Mouse (Mus musculus) MEL (cell line): ENCODE results near the gene Tprn. TPM values are rescaled to one million over a fixed set of nuclear protein-coding genes. Genes with fewer than 3 reads are reported as not detected.

Experiments
- DNase-seq: peaks from one replicate; pipeline ENCODE4 v3.0.0; 2011; ENCODE audit warnings: low read depth, low spot score
- H3K27ac ChIP-seq: 2 replicates; pipeline ENCODE4 v1.5.1; 2012; ENCODE audit warnings: low read depth, mild to moderate bottlenecking, control low read depth, low read length, moderate library complexity; ENCODE audit not compliant: control insufficient read depth
- H3K27me3 ChIP-seq, 2 experiments: fragments of 150-350 bp in 1 of 2; sonication (generic) in 1 of 2; 2 replicates each; pipeline ENCODE4 v1.6.1; 2012; ENCODE audit warnings: low read length in 2 of 2, mild to moderate bottlenecking in 2 of 2, improper control_type of control experiment in 1 of 2, moderate library complexity in 1 of 2; ENCODE audit not compliant: insufficient read depth in 2 of 2, control insufficient read depth in 1 of 2
- H3K36me3 ChIP-seq, 2 experiments: 2 replicates each; pipeline ENCODE4 v1.6.1; 2012 to 2014; ENCODE audit warnings: low read length in 2 of 2, improper control_type of control experiment in 1 of 2, inconsistent platforms in 1 of 2, mild to moderate bottlenecking in 1 of 2; ENCODE audit not compliant: insufficient read depth in 2 of 2, control insufficient read depth in 1 of 2
- H3K4me1 ChIP-seq, 2 experiments: fragments of 150-350 bp in 1 of 2; sonication (generic) in 1 of 2; 2 replicates each; pipeline ENCODE4 v1.6.1; 2012; ENCODE audit warnings: low read length in 2 of 2, improper control_type of control experiment in 1 of 2, mild to moderate bottlenecking in 1 of 2; ENCODE audit not compliant: insufficient read depth in 2 of 2, control insufficient read depth in 1 of 2
- H3K4me3 ChIP-seq, 2 experiments: fragments of 150-350 bp in 1 of 2; sonication (generic) in 1 of 2; 2 replicates each; pipeline ENCODE4 v1.5.1; 2012; ENCODE audit warnings: low read depth in 2 of 2, low read length in 2 of 2, mild to moderate bottlenecking in 2 of 2, moderate library complexity in 2 of 2, control low read depth in 1 of 2, improper control_type of control experiment in 1 of 2; ENCODE audit not compliant: control insufficient read depth in 1 of 2, insufficient read depth in 1 of 2
- H3K79me2 ChIP-seq: 2 replicates; pipeline ENCODE4 v1.6.1; 2012; ENCODE audit warnings: mild to moderate bottlenecking, low read length, moderate library complexity; ENCODE audit not compliant: control insufficient read depth, poor library complexity, insufficient read depth
- H3K9ac ChIP-seq: 2 replicates; pipeline ENCODE4 v1.6.1; 2012; ENCODE audit warnings: low read depth, mild to moderate bottlenecking, control low read depth, low read length, moderate library complexity; ENCODE audit not compliant: control insufficient read depth, poor library complexity, severe bottlenecking
- H3K9me3 ChIP-seq: fragments of 150-350 bp; sonication (generic); replicated peaks from 2 replicates; pipeline ENCODE4 v1.6.1; 2012; ENCODE audit warnings: mild to moderate bottlenecking, low read length, improper control_type of control experiment, moderate library complexity; ENCODE audit not compliant: insufficient read depth
- CHD1 ChIP-seq: IDR thresholded peaks from 2 replicates; pipeline ENCODE4 v1.6.1; 2012; ENCODE audit warnings: low read depth, mild to moderate bottlenecking, inconsistent platforms, low read length, improper control_type of control experiment
- CTCF ChIP-seq, 3 experiments: IDR thresholded peaks in 2 of 3; conservative IDR thresholded peaks in 1 of 3; 2 replicates each; pipeline ENCODE4 v1.5.1; 2011 to 2012; ENCODE audit warnings: low read length in 3 of 3, low read depth in 2 of 3, mild to moderate bottlenecking in 2 of 3, improper control_type of control experiment in 1 of 3, inconsistent platforms in 1 of 3, mixed read lengths in 1 of 3, moderate library complexity in 1 of 3; ENCODE audit not compliant: control insufficient read depth in 1 of 3, insufficient read depth in 1 of 3, poor library complexity in 1 of 3, severe bottlenecking in 1 of 3
- E2F4 ChIP-seq: IDR thresholded peaks from 2 replicates; pipeline ENCODE4 v1.6.1; 2011; ENCODE audit warnings: low read depth, low read length, improper control_type of control experiment, borderline replicate concordance
- ELF1 ChIP-seq: IDR thresholded peaks from 2 replicates; pipeline ENCODE4 v1.6.1; 2014; ENCODE audit warnings: low read depth, mild to moderate bottlenecking, inconsistent platforms, low read length, improper control_type of control experiment, moderate library complexity
- EP300 ChIP-seq, 2 experiments: IDR thresholded peaks; 2 replicates each; pipeline ENCODE4 v1.6.1; 2011; ENCODE audit warnings: improper control_type of control experiment in 2 of 2, low read length in 2 of 2, low read depth in 1 of 2, mild to moderate bottlenecking in 1 of 2
- ETS1 ChIP-seq: IDR thresholded peaks from 2 replicates; pipeline ENCODE4 v1.6.1; 2012; ENCODE audit warnings: low read depth, mild to moderate bottlenecking, inconsistent platforms, low read length, improper control_type of control experiment, moderate library complexity
- GATA1 ChIP-seq: IDR thresholded peaks from 2 replicates; pipeline ENCODE4 v1.6.1; 2011; ENCODE audit warnings: low read depth, low read length, improper control_type of control experiment
- KAT2A ChIP-seq: conservative IDR thresholded peaks from 2 replicates; pipeline ENCODE4 v1.6.1; 2012; ENCODE audit warnings: low read depth, low read length, improper control_type of control experiment, inconsistent platforms
- MAFK ChIP-seq: IDR thresholded peaks from 2 replicates; pipeline ENCODE4 v1.6.1; 2011; ENCODE audit warnings: low read depth, mild to moderate bottlenecking, low read length, improper control_type of control experiment, borderline replicate concordance
- MAX ChIP-seq: IDR thresholded peaks from 2 replicates; pipeline ENCODE4 v1.6.1; 2011; ENCODE audit warnings: low read length, improper control_type of control experiment
- MEF2A ChIP-seq: IDR thresholded peaks from 2 replicates; pipeline ENCODE4 v1.6.1; 2014; ENCODE audit warnings: low read depth, mild to moderate bottlenecking, inconsistent platforms, low read length, improper control_type of control experiment; ENCODE audit not compliant: poor library complexity, insufficient replicate concordance, severe bottlenecking; ENCODE audit errors: extremely low read depth
- MXI1 ChIP-seq: IDR thresholded peaks from 2 replicates; pipeline ENCODE4 v1.6.1; 2011; ENCODE audit warnings: mild to moderate bottlenecking, low read depth, low read length, improper control_type of control experiment
- MYB ChIP-seq: IDR thresholded peaks from 2 replicates; pipeline ENCODE4 v1.6.1; 2011; ENCODE audit warnings: mild to moderate bottlenecking, low read depth, low read length, improper control_type of control experiment
- MYC ChIP-seq: IDR thresholded peaks from 2 replicates; pipeline ENCODE4 v1.6.1; 2011; ENCODE audit warnings: low read depth, mild to moderate bottlenecking, low read length, improper control_type of control experiment, moderate library complexity
- NELFE ChIP-seq: IDR thresholded peaks from 2 replicates; pipeline ENCODE4 v1.6.1; 2011; ENCODE audit warnings: low read depth, low read length, improper control_type of control experiment
- POLR2A ChIP-seq, 2 experiments: IDR thresholded peaks; 2 replicates each; pipeline ENCODE4 v1.6.1; 2011 to 2012; ENCODE audit warnings: low read length in 2 of 2, mild to moderate bottlenecking in 2 of 2, control low read depth in 1 of 2, improper control_type of control experiment in 1 of 2, low read depth in 1 of 2, moderate library complexity in 1 of 2; ENCODE audit not compliant: control insufficient read depth in 1 of 2, insufficient read depth in 1 of 2, poor library complexity in 1 of 2
- POLR2AphosphoS2 ChIP-seq: IDR thresholded peaks from 2 replicates; pipeline ENCODE4 v1.6.1; 2011; ENCODE audit warnings: low read length, improper control_type of control experiment
- RAD21 ChIP-seq: IDR thresholded peaks from 2 replicates; pipeline ENCODE4 v1.6.1; 2011; ENCODE audit warnings: mild to moderate bottlenecking, low read depth, low read length, improper control_type of control experiment
- RCOR1 ChIP-seq: IDR thresholded peaks from 2 replicates; pipeline ENCODE4 v1.6.1; 2012; ENCODE audit warnings: low read depth, mild to moderate bottlenecking, inconsistent platforms, low read length, improper control_type of control experiment
- SIN3A ChIP-seq: IDR thresholded peaks from 2 replicates; pipeline ENCODE4 v1.6.1; 2012; ENCODE audit warnings: low read length, improper control_type of control experiment, inconsistent platforms
- TAL1 ChIP-seq: IDR thresholded peaks from 2 replicates; pipeline ENCODE4 v1.6.1; 2012; ENCODE audit warnings: mild to moderate bottlenecking, inconsistent platforms, low read length, moderate library complexity, mixed read lengths
- TBP ChIP-seq: IDR thresholded peaks from 2 replicates; pipeline ENCODE4 v1.8.0; 2011; ENCODE audit warnings: low read depth, low read length, improper control_type of control experiment
- TCF12 ChIP-seq: IDR thresholded peaks from 2 replicates; pipeline ENCODE4 v1.6.1; 2014; ENCODE audit warnings: low read depth, mild to moderate bottlenecking, inconsistent platforms, low read length, improper control_type of control experiment, moderate library complexity
- USF1 ChIP-seq: IDR thresholded peaks from 2 replicates; pipeline ENCODE4 v1.6.1; 2014; ENCODE audit warnings: low read depth, mild to moderate bottlenecking, inconsistent platforms, low read length, improper control_type of control experiment, moderate library complexity
- USF2 ChIP-seq, 2 experiments: IDR thresholded peaks; 2 replicates each; pipeline ENCODE4 v1.6.1; 2011 to 2012; ENCODE audit warnings: improper control_type of control experiment in 2 of 2, low read length in 2 of 2, borderline replicate concordance in 1 of 2, inconsistent platforms in 1 of 2, low read depth in 1 of 2, mild to moderate bottlenecking in 1 of 2; ENCODE audit not compliant: insufficient read depth in 1 of 2
- ZC3H11A ChIP-seq: IDR thresholded peaks from 2 replicates; pipeline ENCODE4 v1.6.1; 2012; ENCODE audit warnings: low read depth, mild to moderate bottlenecking, inconsistent platforms, low read length, improper control_type of control experiment
- ZKSCAN1 ChIP-seq: IDR thresholded peaks from 2 replicates; pipeline ENCODE4 v1.6.1; 2012; ENCODE audit warnings: low read depth, mild to moderate bottlenecking, inconsistent platforms, low read length, improper control_type of control experiment, moderate library complexity
- ZNF384 ChIP-seq: IDR thresholded peaks from 2 replicates; pipeline ENCODE4 v1.6.1; 2012; ENCODE audit warnings: low read depth, mild to moderate bottlenecking, inconsistent platforms, low read length, improper control_type of control experiment
- polyA plus RNA-seq, 2 experiments: library from polyadenylated mRNA; stranded (reverse) in 1 of 2; unstranded in 1 of 2; fragments of >175 nt in 1 of 2; fragments of >200 nt in 1 of 2; gene quantifications; 2 replicates each; pipeline versions ENCODE4 v1.2.1 to v1.2.4; 2012; ENCODE audit warnings: low replicate concordance in 2 of 2, low read depth in 1 of 2; ENCODE audit not compliant: insufficient read length in 2 of 2, insufficient read depth in 1 of 2, missing spikeins in 1 of 2
- total RNA-seq: library from RNA; depleted of rRNA; stranded (reverse); fragments of 300-350 nt; gene quantifications from 2 replicates; pipeline ENCODE4 v1.2.3, GENCODE M21; 2012

Gene Tprn
- total and polyA plus RNA-seq, 3 experiments, result 32.9 to 50.8 TPM; not detected in 1

- TF ChIP-seq EP300 (IDR thresholded peaks at IDR 0.05; ENCODE audit: low read depth in 1 of 2, low read length in 2 of 2) (no peak), ETS1 (no peak)
Observed at GRCm38 (mm10) chr2:25241438-25241775, 21.0 kb upstream of the Tprn start (continued).

- H3K36me3 ChIP-seq, result no peaks in the 10 kb centered on the region
- no peaks in the 10 kb centered on the region; the same call in 1 of the 2 replicates for H3K79me2 ChIP-seq
- peak within 1 kb of the TSS; percentile 79 for H3K9ac ChIP-seq
- H3K4me1 ChIP-seq, result peaks cover 0 to 12% of the 10 kb centered on the region in 2 experiments; a peak in 3 of 4 replicates
- no peak for DNase-seq
- H3K27ac ChIP-seq, result peak within 1 kb of the TSS; percentile 56
- peak within 1 kb of the TSS; percentile 57 to 69 for H3K4me3 ChIP-seq
- H3K27me3 ChIP-seq, result no peaks in the 10 kb centered on the region
- TF ChIP-seq MXI1 (no peak), ZNF384 (no peak), USF1 (no peak), TCF12 (no peak), TBP (no peak), CTCF (IDR thresholded peaks at IDR 0.05 in 2 of 3, conservative IDR thresholded peaks at IDR 0.05 in 1 of 3; ENCODE audit: control insufficient read depth in 1 of 3, insufficient read depth in 1 of 3, low read depth in 2 of 3, low read length in 3 of 3, poor library complexity in 1 of 3, severe bottlenecking in 1 of 3) (no peak), RCOR1 (no peak), MEF2A (no peak), MAFK (no peak), ZKSCAN1 (no peak), SIN3A (no peak), RAD21 (no peak), ETS1 (no peak), NELFE (no peak), USF2 (IDR thresholded peaks at IDR 0.05; ENCODE audit: borderline replicate concordance in 1 of 2, insufficient read depth in 1 of 2, low read depth in 1 of 2, low read length in 2 of 2) (no peak), CHD1 (no peak), E2F4 (no peak)
- TF ChIP-seq, all 39 proteins: peak for 0
- H3K9me3 ChIP-seq, result no peaks in the 10 kb centered on the region
Observed at GRCm38 (mm10) chr2:25242101-25242506, 20.3 kb upstream of the Tprn start, which contains the start of the genes Rnf208 and Cysrt1. Gene Rnf208, plus strand, starts transcription at chr2:25242255. Gene Cysrt1, minus strand, starts transcription at chr2:25242452.

- no peak overlapping the region for H3K27ac ChIP-seq
- no peak for TF ChIP-seq MYC
- TF ChIP-seq GATA1, result no peak
- no peak for TF ChIP-seq ZKSCAN1
- no peak for TF ChIP-seq E2F4
- no peak for TF ChIP-seq ELF1
- no peak for TF ChIP-seq KAT2A
- no peak for TF ChIP-seq MYB
- no peak for TF ChIP-seq ZNF384
- no peak for TF ChIP-seq TAL1
- no peak for TF ChIP-seq ZC3H11A
- no peak for TF ChIP-seq POLR2AphosphoS2
- no peak for TF ChIP-seq POLR2A (IDR thresholded peaks at IDR 0.05; ENCODE audit: control insufficient read depth in 1 of 2, insufficient read depth in 1 of 2, low read depth in 1 of 2, low read length in 2 of 2, poor library complexity in 1 of 2)
- no peak for TF ChIP-seq MAX
- TF ChIP-seq, all 39 proteins: peak for 0
- no peaks in the 10 kb centered on the region for H3K27me3 ChIP-seq
- H3K79me2 ChIP-seq, result no peaks in the 10 kb centered on the region; the same call in 1 of the 2 replicates
- H3K36me3 ChIP-seq, result no peaks in the 10 kb centered on the region
- peaks cover 0 to 12% of the 10 kb centered on the region in 2 experiments; a peak in 3 of 4 replicates for H3K4me1 ChIP-seq
- no peak overlapping the region; a peak in 1 of 4 replicates for H3K4me3 ChIP-seq
- DNase-seq, result no peak
- H3K9ac ChIP-seq, result no peak overlapping the region
- H3K9me3 ChIP-seq, result no peaks in the 10 kb centered on the region
Observed at GRCm38 (mm10) chr2:25243342-25243741, 19.1 kb upstream of the Tprn start.
